ENCODE assay signal across 9 mouse cellular contexts in genomic region chr8:105470681-105471313, GRCm38 (mm10). TPM values are rescaled to one million over a fixed set of nuclear protein-coding genes. Genes with fewer than 3 reads are reported as not detected.
DNase-seq lines count a peak whose midpoint lies in the region; ATAC-seq and TF ChIP-seq lines count a peak whose summit lies in the region.
"Had no signal": no experiment of that assay in that cellular context is flagged by ENCODE, and none has a peak within 500 bp of the region (broad histone marks: within the 10 kb centered on the region; RNA-seq: fewer than 3 reads in every experiment).

No protein-coding gene starts in this region.

- H3K27me3 ChIP-seq in kidney, adult 2 months (replicated peaks; ENCODE audit: control insufficient read depth, insufficient read depth, low read length): no peaks in the 10 kb centered on the region
- H3K27me3 ChIP-seq in embryonic facial prominence, embryonic 11.5 days (ENCODE audit: control insufficient read depth, insufficient read depth, low read length): peaks cover 22% of the 10 kb centered on the region
- no peaks in the 10 kb centered on the region; the same call in 1 of the 2 replicates for H3K27me3 ChIP-seq in hindbrain, embryonic 16.5 days (replicated peaks; ENCODE audit: control insufficient read depth, insufficient read depth, low read length)
- H3K27me3 ChIP-seq in midbrain, embryonic 14.5 days (ENCODE audit: control insufficient read depth, insufficient read depth, low read length): no peaks in the 10 kb centered on the region

- no peaks in the 10 kb centered on the region for H3K36me3 ChIP-seq in kidney, adult 2 months (ENCODE audit: control insufficient read depth, insufficient read depth, low read length)
- H3K36me3 ChIP-seq in embryonic facial prominence, embryonic 11.5 days (replicated peaks; ENCODE audit: control insufficient read depth, insufficient read depth, low read depth, low read length): no peaks in the 10 kb centered on the region
- H3K36me3 ChIP-seq in hindbrain, embryonic 16.5 days (ENCODE audit: control insufficient read depth, insufficient read depth, low read length): peaks cover 7% of the 10 kb centered on the region
- H3K36me3 ChIP-seq in midbrain, embryonic 14.5 days (ENCODE audit: control insufficient read depth, insufficient read depth, low read length): 0 out of 2 replicates have a peak, but pooled peaks cover 12% of the 10 kb centered on the region
- H3K36me3 ChIP-seq: G1E had no signal

- H3K4me3 ChIP-seq in kidney, adult 2 months (ENCODE audit: insufficient read depth, low read depth, low read length): peak overlapping the region; percentile 19; the same call in 1 of the 2 replicates
- peak overlapping the region; percentile 26 for H3K4me3 ChIP-seq in embryonic facial prominence, embryonic 11.5 days (ENCODE audit: low read depth, low read length)
- peak overlapping the region; percentile 48 for H3K4me3 ChIP-seq in hindbrain, embryonic 16.5 days (ENCODE audit: low read length)
- H3K4me3 ChIP-seq in midbrain, embryonic 14.5 days (replicated peaks; ENCODE audit: low read depth, low read length): peak overlapping the region; percentile 41

- peak overlapping the region; percentile 15; the same call in 1 of the 2 replicates for H3K9ac ChIP-seq in embryonic facial prominence, embryonic 11.5 days (replicated peaks; ENCODE audit: low read length)
- peak overlapping the region; percentile 68 for H3K9ac ChIP-seq in hindbrain, embryonic 16.5 days (ENCODE audit: low read depth, low read length)
- H3K9ac ChIP-seq in midbrain, embryonic 14.5 days (replicated peaks; ENCODE audit: low read length): peak overlapping the region; percentile 51

- 28% methylated on average over 11 of the region's 11 CpGs for WGBS in kidney, adult 2 months
- 19% methylated on average over 11 of the region's 11 CpGs for WGBS in embryonic facial prominence, embryonic 11.5 days
- 18% methylated on average over 11 of the region's 11 CpGs for WGBS in hindbrain, embryonic 16.5 days
- 20% methylated on average over 11 of the region's 11 CpGs for WGBS in midbrain, embryonic 14.5 days

- H3K4me2 ChIP-seq in embryonic facial prominence, embryonic 11.5 days (ENCODE audit: low read depth, low read length): peak overlapping the region; percentile 47
- peak overlapping the region; percentile 51 for H3K4me2 ChIP-seq in hindbrain, embryonic 16.5 days (ENCODE audit: low read length)
- H3K4me2 ChIP-seq in midbrain, embryonic 14.5 days (ENCODE audit: low read length): peak overlapping the region; percentile 73

- ATAC-seq in embryonic facial prominence, embryonic 11.5 days (replicated peaks; ENCODE audit: insufficient number of reproducible peaks, low FRiP score, low TSS enrichment, low read depth): no peak
- peak; percentile 69 for ATAC-seq in hindbrain, embryonic 16.5 days
- no peak for ATAC-seq in midbrain, embryonic 14.5 days (ENCODE audit: low FRiP score, low TSS enrichment)

- H3K9me3 ChIP-seq in embryonic facial prominence, embryonic 11.5 days (replicated peaks; ENCODE audit: control insufficient read depth, low read length): no peaks in the 10 kb centered on the region
- no peaks in the 10 kb centered on the region for H3K9me3 ChIP-seq in hindbrain, embryonic 16.5 days (ENCODE audit: control insufficient read depth, low read length)
- H3K9me3 ChIP-seq in midbrain, embryonic 14.5 days (ENCODE audit: control insufficient read depth, low read length): no peaks in the 10 kb centered on the region
- H3K9me3 ChIP-seq: G1E had no signal

- H3K27ac ChIP-seq in kidney, adult 2 months (ENCODE audit: insufficient read depth, low read depth, low read length): no peak overlapping the region
- H3K27ac ChIP-seq in embryonic facial prominence, embryonic 11.5 days (replicated peaks; ENCODE audit: low read depth, low read length): no peak overlapping the region
- H3K27ac ChIP-seq in hindbrain, embryonic 16.5 days (ENCODE audit: low read depth, low read length): peak overlapping the region; percentile 78
- H3K27ac ChIP-seq in midbrain, embryonic 14.5 days (replicated peaks; ENCODE audit: low read depth, low read length): peak overlapping the region; percentile 72

- no peak for DNase-seq in kidney, adult 2 months
- no peak for DNase-seq in kidney, postnatal 4 days
- DNase-seq in embryonic facial prominence, embryonic 11.5 days (ENCODE audit: low spot score): no peak
- no peak for DNase-seq in midbrain, embryonic 14.5 days
- DNase-seq in retina, postnatal 1 day: no peak
- no peak for DNase-seq in Muller cell, postnatal 12 days (ENCODE audit: inconsistent ontology term)
- no peak for DNase-seq in left cerebral cortex, adult 8-10 months (ENCODE audit: low spot score in 2 of 2)

- no peak for TF ChIP-seq CTCF in kidney, adult 2 months (conservative IDR thresholded peaks at IDR 0.05; ENCODE audit: insufficient read depth, insufficient read length, low read depth, low read length)

- H3K4me1 ChIP-seq in kidney, adult 2 months (ENCODE audit: control insufficient read depth, insufficient read depth, low read length): peaks cover 3% of the 10 kb centered on the region; the same call in 1 of the 2 replicates
- peaks cover 11% of the 10 kb centered on the region for H3K4me1 ChIP-seq in embryonic facial prominence, embryonic 11.5 days (ENCODE audit: control insufficient read depth, insufficient read depth, low read length)
- peaks cover 54% of the 10 kb centered on the region for H3K4me1 ChIP-seq in hindbrain, embryonic 16.5 days (ENCODE audit: control insufficient read depth, insufficient read depth, low read depth, low read length)
- H3K4me1 ChIP-seq in midbrain, embryonic 14.5 days (ENCODE audit: control insufficient read depth, insufficient read depth, low read length): peaks cover 39% of the 10 kb centered on the region

- TF ChIP-seq POLR2A in kidney, adult 2 months (IDR thresholded peaks at IDR 0.05; ENCODE audit: low read depth, low read length): no peak

RNA-seq across cellular contexts. Expression of gene Tppp3, which starts 0.5 kb away (rescaled TPM):
- polyA plus RNA-seq in kidney, adult 2 months (2012; rRNA removed): 11.9 and 19.3 TPM in 2 replicates
- polyA plus RNA-seq in embryonic facial prominence, embryonic 11.5 days (2014; fragmentation: Nextera tagmentation; extraction: Ambion mirVana): 49.5 and 59.1 TPM in 2 replicates
- 246 and 256 TPM in 2 replicates for polyA plus RNA-seq in hindbrain, embryonic 16.5 days (2015; fragmentation: Nextera tagmentation; extraction: Ambion mirVana)
- 91.3 and 108 TPM in 2 replicates for polyA plus RNA-seq in midbrain, embryonic 14.5 days (2014; fragmentation: Nextera tagmentation; extraction: Ambion mirVana)
- 10 to 100 TPM; 59.3 to 66.5 (median 60.9) TPM for total RNA-seq in left cerebral cortex, adult 8-10 months (2022)
- total RNA-seq: G1E had no signal
- polyA plus RNA-seq: G1E had no signal

RNA-seq across cellular contexts. Expression of gene Zdhhc1, which starts 25.9 kb away (rescaled TPM):
- polyA plus RNA-seq in kidney, adult 2 months (2012; rRNA removed): 47.6 and 57.7 TPM in 2 replicates
- polyA plus RNA-seq in embryonic facial prominence, embryonic 11.5 days (2014; fragmentation: Nextera tagmentation; extraction: Ambion mirVana): 15.0 and 17.9 TPM in 2 replicates
- 39.0 and 40.2 TPM in 2 replicates for polyA plus RNA-seq in hindbrain, embryonic 16.5 days (2015; fragmentation: Nextera tagmentation; extraction: Ambion mirVana)
- 25.2 and 26.4 TPM in 2 replicates for polyA plus RNA-seq in midbrain, embryonic 14.5 days (2014; fragmentation: Nextera tagmentation; extraction: Ambion mirVana)
- 10 to 100 TPM; 38.3 to 45.8 (median 42.9) TPM for total RNA-seq in left cerebral cortex, adult 8-10 months (2022)

RNA-seq across cellular contexts. Expression of gene Hsd11b2, which starts 47.8 kb away (rescaled TPM):
- polyA plus RNA-seq in kidney, adult 2 months (2012; rRNA removed): 310 and 336 TPM in 2 replicates
- 11.9 and 12.6 TPM in 2 replicates for polyA plus RNA-seq in embryonic facial prominence, embryonic 11.5 days (2014; fragmentation: Nextera tagmentation; extraction: Ambion mirVana)
- 6.9 and 8.8 TPM in 2 replicates for polyA plus RNA-seq in hindbrain, embryonic 16.5 days (2015; fragmentation: Nextera tagmentation; extraction: Ambion mirVana)
- polyA plus RNA-seq in midbrain, embryonic 14.5 days (2014; fragmentation: Nextera tagmentation; extraction: Ambion mirVana): 5.9 and 9.7 TPM in 2 replicates
- not detected for total RNA-seq in left cerebral cortex, adult 8-10 months (2022)
- total RNA-seq: G1E had no signal
- polyA plus RNA-seq: G1E had no signal

RNA-seq across cellular contexts. Expression of gene Lrrc36, which starts 57.4 kb away (rescaled TPM):
- polyA plus RNA-seq in kidney, adult 2 months (2012; rRNA removed): 0.33 and 0.45 TPM in 2 replicates
- polyA plus RNA-seq in embryonic facial prominence, embryonic 11.5 days (2014; fragmentation: Nextera tagmentation; extraction: Ambion mirVana): 0.39 and 0.49 TPM in 2 replicates
- 0.44 and 0.60 TPM in 2 replicates for polyA plus RNA-seq in hindbrain, embryonic 16.5 days (2015; fragmentation: Nextera tagmentation; extraction: Ambion mirVana)
- 1.5 and 1.7 TPM in 2 replicates for polyA plus RNA-seq in midbrain, embryonic 14.5 days (2014; fragmentation: Nextera tagmentation; extraction: Ambion mirVana)
- under 1 TPM; 0.40 to 0.82 (median 0.62) TPM for total RNA-seq in left cerebral cortex, adult 8-10 months (2022)
- total RNA-seq: G1E had no signal
- polyA plus RNA-seq: G1E had no signal

RNA-seq across cellular contexts. Expression of gene Kctd19, which starts 57.5 kb away (rescaled TPM):
- 0.08 and 0.17 TPM in 2 replicates for polyA plus RNA-seq in kidney, adult 2 months (2012; rRNA removed)
- not detected in 2 replicates for polyA plus RNA-seq in embryonic facial prominence, embryonic 11.5 days (2014; fragmentation: Nextera tagmentation; extraction: Ambion mirVana)
- polyA plus RNA-seq in hindbrain, embryonic 16.5 days (2015; fragmentation: Nextera tagmentation; extraction: Ambion mirVana): 0.27 TPM in 1 of 2 replicates, not detected in the other
- not detected in 2 replicates for polyA plus RNA-seq in midbrain, embryonic 14.5 days (2014; fragmentation: Nextera tagmentation; extraction: Ambion mirVana)
- total RNA-seq in left cerebral cortex, adult 8-10 months (2022): not detected
- total RNA-seq: G1E had no signal
- polyA plus RNA-seq: G1E had no signal

Comparison
In these comparisons a context has a peak if more than half of its experiments do, and no peak if none do; other contexts are left out.
1. H3K27ac ChIP-seq: peak in hindbrain, embryonic 16.5 days (single experiment) and midbrain, embryonic 14.5 days (single experiment); none in kidney, adult 2 months (single experiment) and embryonic facial prominence, embryonic 11.5 days (single experiment).
2. H3K9ac ChIP-seq: peak in every context shown above with its lines; median percentile 68 in hindbrain, embryonic 16.5 days; 51 in midbrain, embryonic 14.5 days; 15 in embryonic facial prominence, embryonic 11.5 days.
3. RNA of gene Hsd11b2, which starts 47.8 kb away (polyA plus RNA-seq): 310 to 336 TPM in kidney, adult 2 months; 11.9 to 12.6 TPM in embryonic facial prominence, embryonic 11.5 days, 5.9 to 9.7 TPM in midbrain, embryonic 14.5 days and 6.9 to 8.8 TPM in hindbrain, embryonic 16.5 days; every median in the first group is over 10 times any median in the second.
4. Peak in every context shown above with its lines, with median percentiles within 50 percentile points of each other: H3K4me3 ChIP-seq and H3K4me2 ChIP-seq.